Mouse (Mus musculus) myocyte (in vitro differentiated cells): ENCODE data around the gene Lbx1. TPM values are rescaled to one million over a fixed set of nuclear protein-coding genes. Genes with fewer than 3 reads are reported as not detected.

ENCODE experiments used
- H3K27me3 ChIP-seq: one replicate; pipeline ENCODE4 v1.6.1; 2011; ENCODE audit not compliant: control insufficient read depth, insufficient read depth, insufficient read length
- H3K36me3 ChIP-seq: one replicate; pipeline ENCODE4 v1.6.1; 2011; ENCODE audit not compliant: control insufficient read depth, insufficient read depth
- H3K4me2 ChIP-seq: one replicate; pipeline ENCODE4 v1.6.1; 2011; ENCODE audit warnings: low read depth, control low read depth
- H3K4me3 ChIP-seq: one replicate; pipeline ENCODE4 v1.5.1; 2011; ENCODE audit warnings: mild to moderate bottlenecking, control low read depth, moderate library complexity
- H3K79me2 ChIP-seq: one replicate; pipeline ENCODE4 v1.6.1; 2011; ENCODE audit not compliant: control insufficient read depth, insufficient read depth
- H3ac ChIP-seq: one replicate; pipeline ENCODE4 v1.6.1; 2011; ENCODE audit not compliant: control insufficient read depth, insufficient read length
- CEBPB ChIP-seq: IDR thresholded peaks from 2 replicates; pipeline ENCODE4 v1.6.1; 2011; ENCODE audit warnings: mild to moderate bottlenecking, moderate library complexity; ENCODE audit not compliant: poor library complexity, insufficient read depth, severe bottlenecking
- E2F4 ChIP-seq: IDR thresholded peaks from one replicate; pipeline ENCODE4 v1.6.1; 2011; ENCODE audit warnings: mild to moderate bottlenecking, control low read depth, moderate library complexity; ENCODE audit not compliant: insufficient read depth
- MAX ChIP-seq: IDR thresholded peaks from one replicate; pipeline ENCODE4 v1.6.1; 2011; ENCODE audit warnings: low read depth, mild to moderate bottlenecking, control low read depth
- MYOD1 ChIP-seq, 3 experiments: IDR thresholded peaks; one replicate each; pipeline ENCODE4 v1.6.1; 2011; ENCODE audit warnings: control low read depth in 2 of 3, low read depth in 2 of 3, mild to moderate bottlenecking in 2 of 3, moderate library complexity in 1 of 3; ENCODE audit not compliant: insufficient read length in 2 of 3, control insufficient read depth in 1 of 3
- MYOG ChIP-seq, 3 experiments: IDR thresholded peaks; one replicate each; pipeline ENCODE4 v1.6.1; 2011; ENCODE audit warnings: control low read depth in 2 of 3, low read depth in 2 of 3, mild to moderate bottlenecking in 2 of 3; ENCODE audit not compliant: insufficient read length in 2 of 3, control insufficient read depth in 1 of 3, insufficient read depth in 1 of 3
- POLR2A ChIP-seq: IDR thresholded peaks from one replicate; pipeline ENCODE4 v1.6.1; 2011; ENCODE audit warnings: low read depth, mild to moderate bottlenecking, control low read depth, moderate library complexity; ENCODE audit not compliant: insufficient read length
- POLR2AphosphoS2 ChIP-seq: IDR thresholded peaks from one replicate; pipeline ENCODE4 v1.6.1; 2011; ENCODE audit warnings: low read depth, control low read depth; ENCODE audit not compliant: insufficient read length
- REST ChIP-seq: IDR thresholded peaks from one replicate; pipeline ENCODE4 v1.6.1; 2011; ENCODE audit warnings: mild to moderate bottlenecking, control low read depth, moderate library complexity; ENCODE audit not compliant: insufficient read depth, insufficient read length
- SRF ChIP-seq: IDR thresholded peaks from one replicate; pipeline ENCODE4 v1.6.1; 2011; ENCODE audit warnings: low read depth; ENCODE audit not compliant: control insufficient read depth, insufficient read length
- TCF12 ChIP-seq: IDR thresholded peaks from one replicate; pipeline ENCODE4 v1.6.1; 2011; ENCODE audit warnings: mild to moderate bottlenecking, control low read depth; ENCODE audit not compliant: poor library complexity, insufficient read depth, severe bottlenecking
- TCF3 ChIP-seq: IDR thresholded peaks from one replicate; pipeline ENCODE4 v1.6.1; 2011; ENCODE audit warnings: low read depth, control low read depth; ENCODE audit not compliant: insufficient read length
- USF1 ChIP-seq: IDR thresholded peaks from one replicate; pipeline ENCODE4 v1.6.1; 2011; ENCODE audit warnings: low read depth, mild to moderate bottlenecking, control low read depth, moderate library complexity
- polyA plus RNA-seq: library from polyadenylated mRNA; unstranded; fragments of >200 nt; fragmentation: generic; extraction: Trizol; gene quantifications from one replicate; pipeline ENCODE4 v1.2.1, GENCODE M21; 2012; ENCODE audit warnings: missing spikeins

Gene Lbx1
- polyA plus RNA-seq, 1 experiment: 0.22 TPM

- Histone ChIP-seq H3K36me3 (no peaks in the 10 kb centered on the region), H3K27me3 (peaks cover 29% of the 10 kb centered on the region), H3K79me2 (no peaks in the 10 kb centered on the region), H3ac (no peak overlapping the region), H3K4me3 (no peak overlapping the region), H3K4me2 (no peak overlapping the region)
- TF ChIP-seq SRF: no peak
These were observed 13.3 kb downstream of the Lbx1 start for GRCm38 (mm10) chr19:45222141-45222782.

DNA sequence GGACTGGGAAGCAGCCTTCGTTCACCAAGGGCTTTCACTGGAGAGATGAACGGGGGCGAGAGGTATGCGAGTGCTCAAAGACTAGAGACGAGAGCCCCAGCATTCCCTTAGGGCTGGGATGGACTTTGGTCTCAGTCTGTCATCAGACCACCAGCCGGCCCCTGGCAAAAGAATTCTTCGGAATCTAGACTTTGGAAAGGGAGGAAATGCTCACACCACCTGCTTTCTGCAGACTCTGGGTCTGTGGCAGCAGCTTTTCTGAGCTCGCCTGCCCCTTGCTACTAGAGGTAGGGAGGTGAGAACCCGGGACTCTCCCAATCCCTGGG lies 14.2 kb downstream of the Lbx1 start:
- peaks cover 20% of the 10 kb centered on the region for H3K27me3 ChIP-seq
- TF ChIP-seq MAX (no peak), POLR2AphosphoS2 (no peak), CEBPB (no peak), E2F4 (no peak), POLR2A (no peak), USF1 (no peak), TCF3 (no peak), SRF (no peak)
- no peak overlapping the region for H3K4me3 ChIP-seq
- H3ac ChIP-seq: no peak overlapping the region
- no peaks in the 10 kb centered on the region for H3K36me3 ChIP-seq
- H3K79me2 ChIP-seq: no peaks in the 10 kb centered on the region
- peak overlapping the region; percentile 98 for H3K4me2 ChIP-seq

DNA sequence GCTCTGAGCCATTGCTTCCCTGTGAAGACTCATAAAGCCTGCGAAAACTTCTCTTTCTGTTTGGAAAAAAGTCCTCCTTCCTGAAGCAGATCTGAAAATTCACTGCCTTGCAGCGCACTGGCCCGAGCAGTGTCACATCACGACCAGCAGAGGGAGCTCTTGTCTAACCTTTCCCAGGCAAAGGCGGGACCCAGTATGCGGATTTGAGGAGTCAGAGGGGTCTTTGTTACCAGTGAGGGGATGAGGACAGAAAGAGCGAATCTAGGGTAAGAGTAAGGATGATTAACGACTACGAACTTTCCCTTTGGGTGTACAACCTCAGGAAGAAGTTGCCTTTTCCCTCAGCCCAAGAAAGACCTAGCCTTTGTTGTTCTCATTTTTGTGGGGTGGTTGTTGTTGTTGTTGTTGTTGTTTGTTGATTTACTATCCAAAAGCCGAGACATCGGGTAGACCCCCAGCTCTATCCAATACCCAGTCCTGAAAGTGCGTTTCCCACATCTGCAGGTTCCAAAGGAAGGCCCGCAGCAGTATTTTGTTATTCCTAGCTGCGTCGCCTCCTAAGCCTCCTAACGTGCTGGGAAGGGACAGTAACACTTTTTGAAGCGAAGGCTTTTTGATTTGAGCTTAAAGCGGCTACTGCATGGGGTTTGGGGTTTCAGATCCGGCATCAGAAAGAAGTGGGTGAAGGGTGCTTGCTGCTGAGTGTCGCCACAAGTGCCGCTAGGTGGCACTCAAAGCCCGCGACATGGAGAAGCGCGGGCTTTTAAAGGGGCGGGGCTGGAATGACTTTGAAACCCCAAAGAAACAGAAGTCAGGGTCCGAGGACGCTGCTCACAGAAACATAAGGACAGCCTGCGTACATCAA lies 14.8 kb downstream of the Lbx1 start:
- no peaks in the 10 kb centered on the region for H3K79me2 ChIP-seq
- H3K27me3 ChIP-seq: peaks cover 18% of the 10 kb centered on the region
- TF ChIP-seq USF1 (no peak), E2F4 (peak; percentile 66)
- H3K4me2 ChIP-seq: peak overlapping the region; percentile 98
- H3ac ChIP-seq: no peak overlapping the region
- H3K4me3 ChIP-seq: no peak overlapping the region
- H3K36me3 ChIP-seq: no peaks in the 10 kb centered on the region

DNA sequence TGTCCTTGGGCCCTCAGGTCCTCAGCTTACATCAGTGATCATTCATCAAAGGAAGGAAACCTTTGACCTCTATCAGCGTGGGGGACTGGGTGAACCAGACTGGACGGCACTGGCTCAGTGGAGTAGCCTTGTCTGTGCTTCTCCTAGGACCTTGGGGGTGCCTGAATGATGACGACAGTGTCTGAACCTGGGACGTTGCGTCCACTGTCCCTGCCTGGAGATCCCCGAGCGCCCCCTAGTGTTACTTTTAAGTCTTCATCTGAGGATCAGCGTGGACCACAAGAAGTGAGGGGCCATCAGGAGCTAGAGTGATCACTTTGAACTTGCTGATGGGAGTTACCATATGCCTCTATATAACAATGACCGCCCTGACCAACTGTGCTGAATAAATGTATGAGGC lies 19.4 kb downstream of the Lbx1 start:
- no peaks in the 10 kb centered on the region for H3K36me3 ChIP-seq
- H3K27me3 ChIP-seq: peaks cover 5% of the 10 kb centered on the region
- no peak overlapping the region for H3K4me3 ChIP-seq
- no peak overlapping the region for H3K4me2 ChIP-seq
- H3K79me2 ChIP-seq: no peaks in the 10 kb centered on the region
- TF ChIP-seq E2F4: no peak
- no peak for TF ChIP-seq USF1
- TF ChIP-seq MYOG (IDR thresholded peaks at IDR 0.05; ENCODE audit: control insufficient read depth in 1 of 3, insufficient read depth in 1 of 3, insufficient read length in 2 of 3, low read depth in 2 of 3): no peak
- no peak for TF ChIP-seq MAX
- TF ChIP-seq CEBPB: no peak
- no peak for TF ChIP-seq REST
- no peak for TF ChIP-seq SRF
- TF ChIP-seq MYOD1 (IDR thresholded peaks at IDR 0.05; ENCODE audit: control insufficient read depth in 1 of 3, insufficient read length in 2 of 3, low read depth in 2 of 3): no peak
- TF ChIP-seq POLR2A: no peak
- no peak for TF ChIP-seq TCF3
- TF ChIP-seq POLR2AphosphoS2: no peak
- no peak for TF ChIP-seq TCF12
- no peak overlapping the region for H3ac ChIP-seq

- H3K27me3 ChIP-seq: peaks cover 5% of the 10 kb centered on the region
- no peaks in the 10 kb centered on the region for H3K36me3 ChIP-seq
- TF ChIP-seq USF1 (no peak), MYOD1 (IDR thresholded peaks at IDR 0.05; ENCODE audit: control insufficient read depth in 1 of 3, insufficient read length in 2 of 3, low read depth in 2 of 3) (no peak), SRF (no peak), POLR2AphosphoS2 (no peak), CEBPB (no peak), MYOG (IDR thresholded peaks at IDR 0.05; ENCODE audit: control insufficient read depth in 1 of 3, insufficient read depth in 1 of 3, insufficient read length in 2 of 3, low read depth in 2 of 3) (no peak)
- H3ac ChIP-seq: no peak overlapping the region
- H3K4me2 ChIP-seq: no peak overlapping the region
- H3K4me3 ChIP-seq: no peak overlapping the region
- no peaks in the 10 kb centered on the region for H3K79me2 ChIP-seq
These were observed 20.2 kb downstream of the Lbx1 start for GRCm38 (mm10) chr19:45215431-45215830.
